Mouse (Mus musculus): ENCODE results near the gene Sparc.

DNA sequence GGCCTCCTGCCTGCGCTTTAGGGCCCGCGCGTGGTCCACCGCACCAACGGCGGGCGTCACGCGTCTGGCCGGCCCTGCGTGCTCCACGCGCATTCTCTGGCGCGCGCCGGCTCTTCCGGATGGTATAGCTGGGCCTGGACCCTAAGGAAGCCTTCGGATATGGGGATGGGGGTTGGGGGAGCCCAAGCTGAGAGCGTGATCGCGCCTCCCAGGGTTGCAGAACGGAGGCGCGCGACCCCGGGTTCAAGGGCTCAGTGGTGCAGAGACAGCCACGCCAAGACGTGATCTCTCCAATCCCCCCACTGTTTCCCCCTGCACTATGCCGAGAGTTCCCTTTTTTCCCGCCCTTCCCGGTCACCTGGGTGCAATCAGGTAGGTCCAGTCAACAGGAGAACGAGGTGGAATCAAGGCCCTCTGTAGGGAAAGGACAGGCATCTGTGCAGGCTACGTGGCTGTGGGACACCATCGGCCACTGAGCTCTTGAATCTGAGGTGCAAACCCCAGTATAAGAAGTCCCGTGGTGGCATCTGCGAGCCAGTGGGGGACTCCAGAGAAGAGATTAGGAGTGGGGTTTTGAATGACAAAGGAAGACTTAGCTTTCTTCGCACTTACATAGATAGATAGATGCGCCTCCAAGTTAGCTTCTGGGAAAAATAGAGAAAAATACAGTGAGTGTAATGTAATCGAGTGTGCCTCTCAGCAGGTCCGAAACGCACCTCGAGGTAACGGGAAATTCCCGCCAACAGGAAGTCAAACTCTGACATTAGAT lies 47.1 kb upstream of the Sparc start:
- TF ChIP-seq CTCF (IDR thresholded peaks at IDR 0.05) (no peak), POLR2A (IDR thresholded peaks at IDR 0.05; ENCODE audit: insufficient read depth, low read depth, low read length) (no peak), EP300 (IDR thresholded peaks at IDR 0.05; ENCODE audit: insufficient read depth, low read depth, low read length) (no peak)

All from heart, adult 2 months (tissue).